Mouse (Mus musculus): ENCODE data around the gene Lemd2.

GRCm38 (mm10) chr17:27187059-27187458 lies 17.2 kb downstream of the Lemd2 start:
- no peak for TF ChIP-seq POLR2A (IDR thresholded peaks at IDR 0.05; ENCODE audit: extremely low read depth, insufficient read depth, low read length)
- no peak for TF ChIP-seq CTCF (IDR thresholded peaks at IDR 0.05; ENCODE audit: low read depth, low read length)
